Mouse (Mus musculus) liver, embryonic 15.5 days (tissue): Measurements from ENCODE around the gene Rock2. TPM values are rescaled to one million over a fixed set of nuclear protein-coding genes. Genes with fewer than 3 reads are reported as not detected.

Experiments used
- ATAC-seq: fragments of 200-750 bp; cut with Nextera tagmentation; 2 replicates; pipeline ENCODE4 v1.8.0; 2017; ENCODE audit warnings: moderate number of reproducible peaks, mild to moderate bottlenecking, moderate library complexity; ENCODE audit not compliant: insufficient read depth
- H3K27ac ChIP-seq: fragments of 300-500 bp; sonication (generic); replicated peaks from 2 replicates; pipeline ENCODE4 v1.5.1; 2015; ENCODE audit warnings: mild to moderate bottlenecking, inconsistent platforms
- H3K27me3 ChIP-seq: fragments of 300-500 bp; sonication (generic); 2 replicates; pipeline ENCODE4 v1.6.1; 2015; ENCODE audit warnings: mild to moderate bottlenecking, inconsistent platforms
- H3K36me3 ChIP-seq: fragments of 300-500 bp; sonication (generic); replicated peaks from 2 replicates; pipeline ENCODE4 v1.6.1; 2015; ENCODE audit warnings: moderate library complexity, mild to moderate bottlenecking, inconsistent platforms
- H3K4me1 ChIP-seq: fragments of 300-500 bp; sonication (generic); replicated peaks from 2 replicates; pipeline ENCODE4 v1.6.1; 2015; ENCODE audit warnings: inconsistent platforms
- H3K4me2 ChIP-seq: fragments of 300-500 bp; sonication (generic); 2 replicates; pipeline ENCODE4 v1.6.1; 2015; ENCODE audit warnings: moderate library complexity, mild to moderate bottlenecking, inconsistent platforms
- H3K4me3 ChIP-seq: fragments of 300-500 bp; sonication (generic); replicated peaks from 2 replicates; pipeline ENCODE4 v1.5.1; 2015; ENCODE audit warnings: mild to moderate bottlenecking, inconsistent platforms
- H3K9ac ChIP-seq: fragments of 300-500 bp; sonication (generic); 2 replicates; pipeline ENCODE4 v1.6.1; 2015; ENCODE audit warnings: moderate library complexity, mild to moderate bottlenecking, inconsistent platforms
- H3K9me3 ChIP-seq: fragments of 300-500 bp; sonication (generic); replicated peaks from 2 replicates; pipeline ENCODE4 v1.6.1; 2016; ENCODE audit warnings: inconsistent platforms
- WGBS: fragments of 180-500 bp; shearing (Covaris S2); methylation state at CpG from one replicate; pipeline ENCODE4 v1.1.7; 2015; ENCODE audit warnings: mixed read lengths; ENCODE audit not compliant: insufficient replicate concordance; 5-methylcytosine and 5-hydroxymethylcytosine counted together
- polyA plus RNA-seq: library from polyadenylated mRNA; unstranded; fragments of >200 nt; fragmentation: Nextera tagmentation; extraction: Ambion mirVana; gene quantifications from 2 replicates; pipeline ENCODE4 v1.2.1, GENCODE M21; 2015

The Rock2 gene
- 5.6 and 6.3 TPM in 2 replicates for polyA plus RNA-seq

DNA sequence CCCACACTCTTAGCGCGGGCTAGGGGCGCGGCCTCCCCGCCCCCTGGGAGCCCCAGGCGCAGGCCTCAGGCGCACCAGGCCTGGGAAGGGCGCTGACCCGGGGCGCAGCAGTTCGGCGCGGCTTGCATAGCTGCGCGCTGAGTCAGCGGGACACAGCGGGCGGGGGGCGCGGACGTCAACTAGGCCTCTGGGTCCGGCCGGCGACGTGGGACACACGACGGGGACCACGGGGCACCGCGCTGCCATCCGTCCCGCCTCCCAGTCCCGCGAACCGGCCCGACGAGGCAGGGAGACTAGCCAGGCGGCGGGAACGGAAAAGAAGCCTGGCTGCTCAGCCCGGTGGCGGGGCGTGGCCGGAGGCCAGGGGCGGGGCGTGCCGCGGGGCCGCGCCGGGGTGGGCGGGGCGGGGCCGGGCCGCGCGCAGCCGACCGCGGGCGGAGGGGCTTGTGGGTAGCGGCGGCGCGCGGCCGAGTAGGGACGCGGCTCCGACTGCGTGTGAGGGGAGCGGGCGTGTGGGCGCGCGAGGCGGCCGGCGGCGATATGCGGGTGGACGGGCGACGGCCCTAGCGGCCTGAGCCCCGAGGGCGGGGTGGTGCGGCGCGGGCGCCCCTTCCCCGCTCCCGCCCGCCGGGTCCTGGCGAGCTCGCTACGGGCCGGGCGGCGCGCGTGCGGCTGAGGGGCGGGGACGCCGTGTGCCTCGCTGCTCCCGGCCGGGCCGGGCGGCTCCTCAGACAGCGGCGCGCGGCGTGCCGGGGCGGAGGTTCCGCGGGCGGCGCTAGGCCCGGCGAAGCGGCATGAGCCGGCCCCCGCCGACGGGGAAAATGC, at the start of gene Rock2:
Gene Rock2 (plus strand): TSS at position 500 of the 825 bp plus-strand sequence.
- Histone ChIP-seq H3K4me2 (peak within 1 kb of the TSS; percentile 82), H3K9ac (peak within 1 kb of the TSS; percentile 94), H3K4me1 (peaks cover 44% of the 10 kb centered on the region), H3K4me3 (peak within 1 kb of the TSS; percentile 94), H3K9me3 (no peaks in the 10 kb centered on the region), H3K27ac (peak within 1 kb of the TSS; percentile 93), H3K36me3 (no peaks in the 10 kb centered on the region), H3K27me3 (no peaks in the 10 kb centered on the region)
- under 1% methylated on average over 112 of the region's 130 CpGs for WGBS
- peak; percentile 93 for ATAC-seq

DNA sequence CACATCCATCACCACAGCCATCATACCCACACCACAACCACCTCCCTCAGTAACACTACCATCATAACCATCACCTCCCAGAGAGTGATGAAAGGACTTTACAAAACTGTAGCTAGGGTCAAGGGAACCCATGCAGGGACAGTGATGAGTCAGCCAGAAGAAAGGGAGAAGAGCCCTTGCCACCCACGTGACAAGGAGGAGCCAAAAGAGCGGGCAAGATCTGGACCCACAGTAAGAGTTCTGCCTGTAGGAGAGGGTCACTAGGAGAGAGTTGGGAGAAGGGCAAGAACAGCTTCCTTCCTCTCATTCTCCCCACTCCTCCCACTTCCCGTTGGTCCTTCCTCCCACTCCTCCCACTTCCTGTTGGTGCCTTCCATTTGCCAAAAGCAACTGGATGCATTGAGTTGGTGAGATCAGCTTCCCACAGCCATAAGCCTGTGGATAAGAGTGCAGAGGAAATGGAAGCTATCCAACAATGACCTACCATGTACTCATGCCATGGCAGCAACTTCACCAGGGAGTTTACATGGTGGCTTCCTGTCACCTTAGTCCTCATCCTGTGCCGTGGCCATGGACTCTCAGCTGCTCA, 47.4 kb upstream of the Rock2 start:
- H3K4me2 ChIP-seq: no peak overlapping the region
- H3K4me3 ChIP-seq: no peak overlapping the region
- H3K27me3 ChIP-seq: no peaks in the 10 kb centered on the region
- no peak overlapping the region for H3K9ac ChIP-seq
- no peak overlapping the region for H3K27ac ChIP-seq
- H3K9me3 ChIP-seq: no peaks in the 10 kb centered on the region
- peaks cover 4% of the 10 kb centered on the region; the same call in 1 of the 2 replicates for H3K4me1 ChIP-seq
- H3K36me3 ChIP-seq: no peaks in the 10 kb centered on the region
- ATAC-seq: no peak
- WGBS: 36% methylated on average over 4 of the region's 4 CpGs

DNA sequence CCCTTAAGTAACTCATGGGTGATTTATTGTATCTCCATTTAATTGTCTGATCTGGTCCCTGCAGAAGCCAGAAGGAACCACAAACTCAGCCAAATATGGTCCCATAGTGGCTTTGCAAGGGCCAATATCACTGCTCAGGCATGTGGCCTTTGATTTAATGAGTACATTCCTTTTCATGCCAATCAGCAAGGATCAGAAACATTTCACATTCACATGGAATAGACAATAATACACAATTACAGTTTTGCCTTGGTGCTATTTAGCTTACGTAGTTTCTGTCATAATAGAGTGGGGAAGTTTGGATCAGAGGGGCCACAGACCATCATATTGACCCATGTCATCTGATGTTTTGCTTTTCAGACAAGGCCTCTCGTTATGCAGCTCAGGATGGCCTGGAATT, 46.2 kb upstream of the Rock2 start:
- no peak overlapping the region for H3K4me3 ChIP-seq
- no peak overlapping the region for H3K27ac ChIP-seq
- H3K9ac ChIP-seq: no peak overlapping the region
- H3K36me3 ChIP-seq: no peaks in the 10 kb centered on the region
- H3K9me3 ChIP-seq: no peaks in the 10 kb centered on the region
- 69% methylated on average over 2 of the region's 2 CpGs for WGBS
- no peaks in the 10 kb centered on the region for H3K27me3 ChIP-seq
- no peak for ATAC-seq
- H3K4me1 ChIP-seq: peaks cover 4% of the 10 kb centered on the region; the same call in 1 of the 2 replicates
- no peak overlapping the region for H3K4me2 ChIP-seq

DNA sequence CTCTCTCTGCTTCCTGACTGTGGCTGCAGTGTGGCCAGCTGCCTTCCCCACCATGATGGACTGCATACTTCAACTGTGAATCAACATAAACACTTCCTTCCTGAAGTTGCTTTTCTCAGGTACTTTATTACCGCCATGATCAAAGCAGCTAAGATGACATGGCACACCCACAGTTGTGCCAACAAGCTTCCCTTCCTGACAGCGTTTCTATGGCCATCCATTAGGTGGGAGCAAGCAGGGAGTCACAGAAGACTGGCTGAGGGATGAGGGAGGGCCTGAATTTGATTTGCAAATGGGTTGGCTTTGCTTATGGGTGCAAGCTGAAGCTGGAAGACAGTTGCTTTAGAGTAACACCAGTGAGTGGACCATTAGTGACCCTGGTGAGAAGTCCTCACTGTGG, 44.9 kb upstream of the Rock2 start:
- Histone ChIP-seq H3K36me3 (no peaks in the 10 kb centered on the region), H3K9ac (no peak overlapping the region), H3K27ac (no peak overlapping the region), H3K27me3 (no peaks in the 10 kb centered on the region), H3K4me2 (no peak overlapping the region), H3K4me3 (no peak overlapping the region), H3K4me1 (peaks cover 4% of the 10 kb centered on the region; the same call in 1 of the 2 replicates), H3K9me3 (no peaks in the 10 kb centered on the region)
- ATAC-seq: no peak
- 36% methylated on average over 2 of the region's 2 CpGs for WGBS

DNA sequence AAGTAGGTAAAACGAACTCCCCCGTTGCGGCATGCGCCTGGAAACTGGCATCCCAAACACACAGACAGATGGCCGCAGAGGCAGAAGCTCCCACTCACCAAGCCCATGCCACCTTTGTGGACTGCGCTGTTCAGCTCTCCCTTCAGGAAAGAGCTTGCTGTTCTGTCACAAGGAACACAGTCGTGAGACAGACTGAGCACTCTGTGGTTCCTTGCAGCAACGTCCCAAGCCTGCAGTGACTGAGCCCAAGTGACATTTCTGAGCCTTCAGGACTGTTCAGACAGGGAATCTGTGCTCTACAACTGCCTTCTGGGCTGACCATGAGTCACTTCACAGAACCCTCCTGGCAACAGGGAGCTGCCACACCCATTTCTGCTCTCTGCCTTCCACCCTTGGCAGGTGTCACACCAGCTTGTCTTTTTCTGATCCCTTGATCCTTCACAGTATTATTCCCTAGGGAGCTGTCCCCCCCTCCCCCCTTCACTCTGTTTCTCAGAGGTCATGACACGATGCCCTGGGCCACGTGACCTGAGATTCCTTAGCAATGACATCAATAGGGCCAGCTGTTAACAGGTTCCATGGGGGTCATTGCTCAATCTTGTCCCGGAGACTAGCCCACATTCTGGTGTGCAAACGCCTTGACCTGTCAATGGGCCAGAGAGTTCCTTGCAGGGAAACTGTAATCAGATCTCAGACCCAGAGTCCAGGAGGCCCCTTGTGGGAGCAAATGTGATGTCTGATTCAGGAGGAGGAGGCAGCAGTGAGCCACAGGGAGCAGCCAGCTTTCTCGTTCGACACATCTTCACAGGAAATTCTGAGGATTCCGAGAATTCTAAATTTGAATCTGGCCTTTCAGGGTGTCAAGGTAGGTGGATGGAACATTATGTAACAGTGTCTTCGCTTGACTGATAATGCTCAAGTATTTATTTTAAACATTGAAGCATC, 44.0 kb upstream of the Rock2 start:
- no peak overlapping the region for H3K9ac ChIP-seq
- no peak overlapping the region for H3K27ac ChIP-seq
- peaks cover 4% of the 10 kb centered on the region; the same call in 1 of the 2 replicates for H3K4me1 ChIP-seq
- no peak for ATAC-seq
- H3K4me3 ChIP-seq: no peak overlapping the region
- no peaks in the 10 kb centered on the region for H3K9me3 ChIP-seq
- WGBS: 47% methylated on average over 16 of the region's 16 CpGs
- no peaks in the 10 kb centered on the region for H3K27me3 ChIP-seq
- H3K36me3 ChIP-seq: no peaks in the 10 kb centered on the region
- no peak overlapping the region for H3K4me2 ChIP-seq

DNA sequence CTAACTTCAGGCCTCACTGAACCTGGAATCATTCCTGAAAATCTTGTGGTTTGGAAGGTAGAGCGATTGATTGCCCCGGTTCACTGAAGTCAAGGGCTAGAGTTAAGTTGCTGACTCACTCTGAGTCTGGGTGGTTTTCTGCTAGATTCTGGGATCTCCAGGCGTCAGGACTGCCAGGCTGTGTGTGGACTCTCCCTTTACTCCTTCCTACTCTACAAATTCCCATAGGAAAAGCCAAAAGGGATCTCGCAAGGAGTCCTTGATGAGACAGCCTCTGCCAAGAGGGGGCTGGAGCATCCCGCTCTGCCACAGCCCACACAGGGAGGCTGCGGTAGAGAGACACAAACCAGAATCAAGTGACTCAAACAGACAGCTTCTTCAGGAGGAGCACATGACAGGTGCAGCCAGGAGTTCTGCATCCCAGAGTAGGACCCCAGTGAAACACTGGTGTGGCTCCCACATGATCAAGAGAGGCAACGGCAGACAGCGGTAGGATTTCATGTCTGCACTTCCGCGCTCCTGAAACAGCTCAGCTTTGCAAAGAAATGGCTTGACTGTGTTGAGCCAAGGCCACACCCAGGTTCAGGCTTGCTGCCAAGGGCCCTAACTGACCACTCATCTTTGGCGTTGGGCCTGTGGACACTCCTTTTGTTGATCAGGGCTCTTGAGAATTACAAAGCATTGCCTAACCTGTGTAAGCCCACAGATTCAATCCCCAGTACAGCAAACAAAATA, 41.1 kb upstream of the Rock2 start:
- Histone ChIP-seq H3K4me3 (no peak overlapping the region), H3K36me3 (no peaks in the 10 kb centered on the region), H3K27me3 (no peaks in the 10 kb centered on the region), H3K9ac (no peak overlapping the region), H3K4me1 (peaks cover 4% of the 10 kb centered on the region; the same call in 1 of the 2 replicates), H3K9me3 (no peaks in the 10 kb centered on the region), H3K27ac (no peak overlapping the region), H3K4me2 (no peak overlapping the region)
- no peak for ATAC-seq
- WGBS: 66% methylated on average over 11 of the region's 11 CpGs

DNA sequence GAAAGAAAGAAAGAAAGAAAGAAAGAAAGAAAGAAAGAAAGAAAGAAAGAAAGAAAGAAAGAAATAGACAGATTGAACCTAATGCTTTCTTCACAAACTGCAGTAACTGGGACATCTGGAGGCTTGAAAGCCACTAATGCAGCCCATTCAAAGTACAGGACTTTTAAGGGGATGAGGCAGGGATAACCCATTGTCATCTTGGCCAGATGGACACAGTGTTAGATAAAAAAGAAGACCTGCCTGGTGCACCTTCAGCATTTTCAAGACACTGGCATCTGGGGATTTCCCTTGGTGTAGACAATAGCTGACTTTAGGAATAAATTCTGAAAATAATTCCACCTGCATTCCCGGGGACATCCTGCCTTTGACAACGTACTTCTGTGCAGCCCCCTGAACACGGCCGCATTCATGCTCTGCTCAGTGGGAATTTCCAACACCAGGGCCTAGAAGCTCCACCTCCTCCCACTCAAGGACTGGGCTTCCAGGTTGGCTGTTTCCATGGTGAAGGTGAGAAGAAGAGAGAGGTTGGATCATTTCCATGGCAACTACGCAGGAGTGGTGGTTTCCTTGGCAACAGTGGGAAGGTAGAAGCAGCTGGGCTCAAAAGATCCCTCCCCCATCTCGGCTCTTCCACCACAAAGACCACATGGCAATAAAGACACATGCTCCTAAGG, 38.9 kb upstream of the Rock2 start:
- WGBS: 55% methylated on average over 6 of the region's 6 CpGs
- Histone ChIP-seq H3K4me1 (no peaks in the 10 kb centered on the region), H3K27ac (no peak overlapping the region), H3K4me3 (no peak overlapping the region), H3K9me3 (no peaks in the 10 kb centered on the region), H3K4me2 (no peak overlapping the region), H3K9ac (no peak overlapping the region), H3K36me3 (no peaks in the 10 kb centered on the region), H3K27me3 (no peaks in the 10 kb centered on the region)
- no peak for ATAC-seq

DNA sequence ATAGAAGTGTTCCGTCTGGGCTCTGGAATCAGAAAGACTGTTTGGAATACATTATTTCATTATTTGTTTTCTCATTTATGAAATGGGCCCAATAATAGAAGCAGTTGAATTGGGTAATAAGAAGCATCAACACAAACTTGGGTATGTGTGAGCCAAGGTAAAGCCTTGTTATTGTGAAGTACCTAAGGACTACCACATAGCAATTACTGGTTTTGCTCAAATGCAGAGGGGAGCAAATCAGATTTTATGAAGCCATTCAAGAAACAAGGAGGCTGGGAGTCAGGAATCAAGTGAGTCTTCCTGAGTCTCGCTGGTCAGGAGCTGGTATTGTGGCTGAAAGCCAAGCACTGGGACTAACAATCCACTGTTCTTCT, 38.4 kb upstream of the Rock2 start:
- Histone ChIP-seq H3K27ac (no peak overlapping the region), H3K27me3 (no peaks in the 10 kb centered on the region), H3K9ac (no peak overlapping the region), H3K4me2 (no peak overlapping the region), H3K4me3 (no peak overlapping the region), H3K36me3 (no peaks in the 10 kb centered on the region), H3K9me3 (no peaks in the 10 kb centered on the region), H3K4me1 (no peaks in the 10 kb centered on the region)
- no peak for ATAC-seq
- 51% methylated on average over 2 of the region's 2 CpGs for WGBS

DNA sequence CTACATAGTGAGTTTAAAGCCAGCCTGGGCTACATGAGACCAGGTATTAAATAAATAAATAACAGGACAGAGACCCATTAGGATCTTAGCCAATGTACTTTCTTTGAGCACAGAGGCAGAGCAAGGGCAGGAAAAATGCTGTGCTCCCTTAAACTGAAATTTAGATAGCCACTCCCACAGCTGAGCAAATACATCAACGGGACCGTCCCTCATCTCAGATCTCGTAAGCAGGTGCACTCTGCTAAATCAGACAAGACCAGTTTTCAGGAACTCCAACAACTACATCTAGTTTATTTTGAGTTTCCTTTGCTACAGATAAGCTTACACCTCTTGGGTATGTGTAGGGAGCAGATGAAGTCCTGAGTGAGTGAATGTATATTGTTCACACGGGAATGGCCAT, 36.6 kb upstream of the Rock2 start:
- Histone ChIP-seq H3K9me3 (no peaks in the 10 kb centered on the region), H3K27ac (no peak overlapping the region), H3K9ac (no peak overlapping the region), H3K4me3 (no peak overlapping the region), H3K27me3 (no peaks in the 10 kb centered on the region), H3K4me2 (no peak overlapping the region), H3K4me1 (no peaks in the 10 kb centered on the region), H3K36me3 (no peaks in the 10 kb centered on the region)
- ATAC-seq: no peak
- 52% methylated on average over 4 of the region's 4 CpGs for WGBS

DNA sequence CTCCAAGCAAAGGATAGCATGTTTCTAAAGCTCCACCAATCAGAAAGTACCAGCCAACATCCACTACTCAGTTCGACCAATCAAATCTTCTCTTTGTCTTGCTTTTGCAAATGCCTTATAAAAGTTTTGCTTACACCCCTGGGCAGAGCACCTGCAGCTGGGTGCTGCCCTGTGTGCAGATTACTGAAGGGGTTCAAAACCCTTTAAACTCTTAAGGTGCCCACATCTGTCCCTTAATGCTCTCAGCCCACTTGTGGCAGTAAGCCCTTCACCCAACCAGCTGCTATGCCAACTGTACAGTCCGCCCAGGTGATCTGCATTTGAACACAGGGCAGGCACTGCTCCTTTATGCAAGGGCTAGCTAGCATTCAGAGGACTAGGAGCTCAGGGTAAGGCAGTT, 34.9 kb upstream of the Rock2 start:
- no peaks in the 10 kb centered on the region for H3K4me1 ChIP-seq
- ATAC-seq: no peak
- H3K36me3 ChIP-seq: no peaks in the 10 kb centered on the region
- WGBS: 63% methylated on average over 2 of the region's 2 CpGs
- H3K9ac ChIP-seq: no peak overlapping the region
- no peak overlapping the region for H3K4me2 ChIP-seq
- no peaks in the 10 kb centered on the region for H3K9me3 ChIP-seq
- no peak overlapping the region for H3K27ac ChIP-seq
- H3K27me3 ChIP-seq: no peaks in the 10 kb centered on the region
- H3K4me3 ChIP-seq: no peak overlapping the region
